Mouse (Mus musculus) stomach, postnatal 0 days (tissue): ENCODE results near the gene Olfr1453.

Experiments used
- CTCF ChIP-seq: IDR thresholded peaks from 2 replicates; pipeline ENCODE4 v1.5.1; 2016; ENCODE audit warnings: antibody characterized with exemption, low read depth, mild to moderate bottlenecking, moderate library complexity
- EP300 ChIP-seq: optimal IDR thresholded peaks from 2 replicates; pipeline ENCODE3; 2016; ENCODE audit warnings: antibody characterized with exemption

- no peak for TF ChIP-seq CTCF
- TF ChIP-seq EP300, result no peak
Measured at GRCm38 (mm10) chr19:13060310-13060709, 32.2 kb upstream of the Olfr1453 start, which contains the start of gene Olfr1454.
